Mouse (Mus musculus) CH12.LX (cell line): ENCODE data around the gene Lnx1. TPM values are rescaled to one million over a fixed set of nuclear protein-coding genes. Genes with fewer than 3 reads are reported as not detected.

Experiments used
- DNase-seq: peaks from one replicate; pipeline ENCODE4 v3.0.0-alpha.2; 2013; ENCODE audit errors: extremely low read depth
- H3K27ac ChIP-seq: 2 replicates; pipeline ENCODE4 v1.5.1; 2012; ENCODE audit warnings: low read depth, mild to moderate bottlenecking, control low read depth, moderate library complexity; ENCODE audit not compliant: insufficient read depth
- H3K27me3 ChIP-seq: replicated peaks from 2 replicates; pipeline ENCODE3; 2012; ENCODE audit warnings: inconsistent platforms
- H3K36me3 ChIP-seq, 2 experiments: replicated peaks in 1 of 2; 2 replicates each; pipeline versions ENCODE3 to v1.6.1; 2012; ENCODE audit warnings: inconsistent platforms in 1 of 2, low read length in 1 of 2, mild to moderate bottlenecking in 1 of 2, mixed read lengths in 1 of 2, moderate library complexity in 1 of 2; ENCODE audit not compliant: control insufficient read depth in 1 of 2, insufficient read depth in 1 of 2
- H3K4me1 ChIP-seq, 2 experiments: 2 replicates each; pipeline ENCODE4 v1.6.1; 2012; ENCODE audit warnings: inconsistent platforms in 1 of 2, moderate library complexity in 1 of 2; ENCODE audit not compliant: insufficient read depth in 2 of 2, control insufficient read depth in 1 of 2
- H3K4me2 ChIP-seq: 2 replicates; pipeline ENCODE4 v1.6.1; 2012; ENCODE audit warnings: low read depth, mild to moderate bottlenecking, control low read depth; ENCODE audit not compliant: poor library complexity, insufficient read depth, severe bottlenecking
- H3K4me3 ChIP-seq, 3 experiments: fragments of 150-350 bp in 1 of 3; sonication (generic) in 1 of 3; replicated peaks in 1 of 3; 2 replicates each; pipeline versions ENCODE3 to v1.5.1; 2011 to 2012; ENCODE audit warnings: low read depth in 2 of 3, low read length in 2 of 3, mild to moderate bottlenecking in 2 of 3, moderate library complexity in 2 of 3, control low read depth in 1 of 3, improper control_type of control experiment in 1 of 3, inconsistent platforms in 1 of 3, mixed read lengths in 1 of 3; ENCODE audit not compliant: poor library complexity in 1 of 3
- H3K79me2 ChIP-seq: replicated peaks from 2 replicates; pipeline ENCODE4 v1.6.1; 2012; ENCODE audit warnings: mild to moderate bottlenecking, moderate library complexity; ENCODE audit not compliant: control insufficient read depth, poor library complexity, insufficient read depth, severe bottlenecking; ENCODE audit errors: extremely low read depth
- H3K9ac ChIP-seq: 2 replicates; pipeline ENCODE4 v1.6.1; 2012; ENCODE audit warnings: low read depth, mild to moderate bottlenecking, control low read depth, moderate library complexity; ENCODE audit not compliant: insufficient read depth
- H3K9me3 ChIP-seq: replicated peaks from 2 replicates; pipeline ENCODE3; 2012; ENCODE audit warnings: low read length, inconsistent platforms, mixed read lengths
- BHLHE40 ChIP-seq: IDR thresholded peaks from 2 replicates; pipeline ENCODE4 v1.6.1; 2011; ENCODE audit warnings: mild to moderate bottlenecking, low read depth, low read length, improper control_type of control experiment
- CHD2 ChIP-seq: IDR thresholded peaks from 2 replicates; pipeline ENCODE4 v1.6.1; 2011; ENCODE audit warnings: low read length, improper control_type of control experiment
- CTCF ChIP-seq, 2 experiments: IDR thresholded peaks in 1 of 2; conservative IDR thresholded peaks in 1 of 2; 2 replicates each; pipeline ENCODE4 v1.5.1; 2011 to 2012; ENCODE audit warnings: low read depth in 2 of 2, low read length in 2 of 2, improper control_type of control experiment in 1 of 2, inconsistent platforms in 1 of 2, mild to moderate bottlenecking in 1 of 2, moderate library complexity in 1 of 2
- ELF1 ChIP-seq: IDR thresholded peaks from 2 replicates; pipeline ENCODE4 v1.6.1; 2014; ENCODE audit warnings: low read depth, mild to moderate bottlenecking, inconsistent platforms, low read length, improper control_type of control experiment
- ETS1 ChIP-seq: conservative IDR thresholded peaks from 2 replicates; pipeline ENCODE4 v1.6.1; 2012; ENCODE audit warnings: low read depth, mild to moderate bottlenecking, inconsistent platforms, low read length, improper control_type of control experiment, moderate library complexity
- GABPA ChIP-seq: IDR thresholded peaks from 2 replicates; pipeline ENCODE4 v1.6.1; 2012; ENCODE audit warnings: low read depth, low read length, improper control_type of control experiment, inconsistent platforms; ENCODE audit not compliant: insufficient replicate concordance
- HCFC1 ChIP-seq: IDR thresholded peaks from 2 replicates; pipeline ENCODE4 v1.6.1; 2012; ENCODE audit warnings: low read depth, mild to moderate bottlenecking, inconsistent platforms, low read length, improper control_type of control experiment
- IRF4 ChIP-seq: IDR thresholded peaks from 2 replicates; pipeline ENCODE4 v1.6.1; 2014; ENCODE audit warnings: low read depth, mild to moderate bottlenecking, inconsistent platforms, low read length, improper control_type of control experiment
- JUN ChIP-seq: IDR thresholded peaks from 2 replicates; pipeline ENCODE4 v1.6.1; 2011; ENCODE audit warnings: low read depth, mild to moderate bottlenecking, low read length, improper control_type of control experiment, moderate library complexity; ENCODE audit not compliant: insufficient read depth
- JUND ChIP-seq: conservative IDR thresholded peaks from 2 replicates; pipeline ENCODE4 v1.6.1; 2011; ENCODE audit warnings: low read depth, low read length, improper control_type of control experiment
- KAT2A ChIP-seq: IDR thresholded peaks from 2 replicates; pipeline ENCODE4 v1.6.1; 2012; ENCODE audit warnings: low read length, improper control_type of control experiment, inconsistent platforms; ENCODE audit not compliant: insufficient replicate concordance
- MAFK ChIP-seq: IDR thresholded peaks from 2 replicates; pipeline ENCODE4 v1.6.1; 2011; ENCODE audit warnings: low read length, improper control_type of control experiment; ENCODE audit not compliant: insufficient replicate concordance
- MAX ChIP-seq: IDR thresholded peaks from 2 replicates; pipeline ENCODE4 v1.6.1; 2011; ENCODE audit warnings: low read length, improper control_type of control experiment
- MAZ ChIP-seq: IDR thresholded peaks from 2 replicates; pipeline ENCODE4 v1.6.1; 2012; ENCODE audit warnings: low read depth, mild to moderate bottlenecking, inconsistent platforms, low read length, improper control_type of control experiment, moderate library complexity
- MXI1 ChIP-seq: IDR thresholded peaks from 2 replicates; pipeline ENCODE4 v1.6.1; 2011; ENCODE audit warnings: mild to moderate bottlenecking, low read depth, low read length, improper control_type of control experiment
- MYC ChIP-seq: IDR thresholded peaks from 2 replicates; pipeline ENCODE4 v1.6.1; 2011; ENCODE audit warnings: low read depth, mild to moderate bottlenecking, improper control_type of control experiment, low read length
- NELFE ChIP-seq: IDR thresholded peaks from 2 replicates; pipeline ENCODE4 v1.6.1; 2011; ENCODE audit warnings: low read depth, low read length, improper control_type of control experiment
- PAX5 ChIP-seq: IDR thresholded peaks from 2 replicates; pipeline ENCODE4 v1.6.1; 2012; ENCODE audit warnings: low read length, inconsistent platforms, mixed read lengths
- POLR2A ChIP-seq: IDR thresholded peaks from 2 replicates; pipeline ENCODE4 v1.6.1; 2011; ENCODE audit warnings: low read depth, mild to moderate bottlenecking, improper control_type of control experiment, low read length
- POLR2AphosphoS2 ChIP-seq: IDR thresholded peaks from 2 replicates; pipeline ENCODE4 v1.6.1; 2011; ENCODE audit warnings: low read depth, low read length, improper control_type of control experiment
- RAD21 ChIP-seq: IDR thresholded peaks from 2 replicates; pipeline ENCODE4 v1.6.1; 2011; ENCODE audit warnings: low read depth, mild to moderate bottlenecking, low read length, improper control_type of control experiment, moderate library complexity
- SIN3A ChIP-seq: IDR thresholded peaks from 2 replicates; pipeline ENCODE4 v1.6.1; 2012; ENCODE audit warnings: low read length, improper control_type of control experiment, inconsistent platforms
- SMC3 ChIP-seq: IDR thresholded peaks from 2 replicates; pipeline ENCODE4 v1.6.1; 2011; ENCODE audit warnings: low read depth, low read length, improper control_type of control experiment
- USF1 ChIP-seq: IDR thresholded peaks from 2 replicates; pipeline ENCODE4 v1.6.1; 2014; ENCODE audit warnings: low read depth, mild to moderate bottlenecking, inconsistent platforms, low read length, improper control_type of control experiment
- USF2 ChIP-seq: conservative IDR thresholded peaks from 2 replicates; pipeline ENCODE4 v1.6.1; 2011; ENCODE audit warnings: low read depth, low read length, improper control_type of control experiment
- ZC3H11A ChIP-seq: IDR thresholded peaks from 2 replicates; pipeline ENCODE4 v1.6.1; 2012; ENCODE audit warnings: low read depth, mild to moderate bottlenecking, inconsistent platforms, low read length, improper control_type of control experiment
- ZMIZ1 ChIP-seq: IDR thresholded peaks from 2 replicates; pipeline ENCODE4 v1.6.1; 2012; ENCODE audit warnings: low read depth, mild to moderate bottlenecking, inconsistent platforms, low read length, improper control_type of control experiment
- ZNF384 ChIP-seq: IDR thresholded peaks from 2 replicates; pipeline ENCODE4 v1.6.1; 2012; ENCODE audit warnings: low read depth, low read length, improper control_type of control experiment, inconsistent platforms
- dilution Hi-C: fragments of 300-500 bp; cut with MboI; formaldehyde crosslinking; loops from 2 replicates; pipeline ENCODE4 v1.14.3; 2020; ENCODE audit warnings: low sequenced_read_pairs; ENCODE audit not compliant: extremely low pct_unique_long_range_greater_than_20kb, extremely low pct_ligation_motif_present
- in situ Hi-C: fragments of 300-500 bp; cut with MboI; formaldehyde crosslinking; loops from 3 replicates; pipeline ENCODE4 v1.14.3; 2019; ENCODE audit warnings: low sequenced_read_pairs, low pct_ligation_motif_present, low pct_unique_long_range_greater_than_20kb, mixed read lengths
- polyA plus RNA-seq: library from polyadenylated mRNA; unstranded; fragments of >175 nt; gene quantifications from 2 replicates; pipeline ENCODE4 v1.2.1, GENCODE M21; 2012; ENCODE audit warnings: low read depth; ENCODE audit not compliant: insufficient read length
- total RNA-seq, 2 experiments: library from RNA; depleted of rRNA; stranded (reverse); fragments of 300-350 nt in 1 of 2; fragments of >200 nt in 1 of 2; gene quantifications; 2 replicates each; pipeline ENCODE4 v1.2.3; 2012 to 2014

Gene Lnx1
- total and polyA plus RNA-seq, 3 experiments, result 0.08 to 0.26 (median 0.16) TPM

DNA sequence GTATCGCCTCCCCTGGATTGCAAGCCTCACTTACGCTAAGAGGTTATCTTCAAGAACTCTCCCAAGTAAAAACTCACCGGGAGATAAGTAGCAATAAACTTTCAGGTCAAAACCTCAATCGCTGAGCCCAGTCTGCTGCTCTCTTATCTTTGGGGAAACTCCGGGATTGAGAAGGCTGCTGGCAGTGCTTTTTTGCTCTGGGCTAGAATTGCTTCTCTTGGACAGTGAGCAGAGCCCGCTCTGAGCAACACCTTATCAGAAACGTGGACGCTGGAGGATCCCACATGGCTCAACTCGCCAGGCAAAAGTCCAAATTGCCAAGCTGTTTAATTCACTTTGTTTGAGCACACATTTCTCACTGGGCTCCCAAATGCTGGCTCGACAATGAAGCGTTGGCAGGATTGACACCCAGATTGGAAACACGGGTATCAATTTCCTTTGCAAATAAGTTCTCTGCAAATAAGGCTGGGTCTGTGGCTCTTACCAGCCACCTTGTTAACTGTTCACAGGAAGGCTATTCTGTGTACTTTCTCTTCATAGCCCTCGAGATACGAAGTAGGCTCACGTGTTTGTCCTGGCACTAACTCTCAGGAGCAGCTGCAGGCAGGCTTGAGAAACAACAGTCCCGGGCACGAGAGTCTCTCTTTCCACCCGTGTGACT lies 89.1 kb downstream of the Lnx1 start:
- no peak for TF ChIP-seq MYC
- TF ChIP-seq ZMIZ1, result no peak
- TF ChIP-seq NELFE, result no peak
- TF ChIP-seq MAX, result no peak
- TF ChIP-seq RAD21, result no peak
- no peak for TF ChIP-seq SMC3
- no peak for TF ChIP-seq SIN3A
- TF ChIP-seq ETS1, result no peak
- TF ChIP-seq GABPA, result no peak
- no peak for TF ChIP-seq PAX5
- TF ChIP-seq ZC3H11A, result no peak
- no peak for TF ChIP-seq MAZ
- TF ChIP-seq, all 38 proteins: peak for 0

DNA sequence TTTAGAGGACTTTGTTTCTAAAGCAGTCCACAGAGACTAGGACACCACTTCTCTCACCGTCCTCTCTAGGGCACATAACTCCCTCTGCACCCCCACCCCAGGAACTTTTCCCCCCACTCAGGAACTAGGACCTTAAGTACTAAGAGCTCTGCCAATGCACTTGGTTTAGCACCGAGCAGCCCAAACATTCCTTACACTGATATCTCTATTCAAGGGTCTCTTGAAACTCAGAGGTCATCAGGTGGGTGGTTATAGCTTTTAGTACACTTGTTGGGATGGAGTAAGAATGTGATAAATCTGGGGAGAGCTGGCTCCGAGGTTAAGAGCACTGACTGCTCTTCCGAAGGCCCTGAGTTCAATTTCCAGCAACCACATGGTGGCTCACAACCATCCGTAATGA lies 90.0 kb downstream of the Lnx1 start:
- Histone ChIP-seq H3K9me3 (peaks cover 3% of the 10 kb centered on the region), H3K9ac (no peak overlapping the region), H3K4me2 (no peak overlapping the region), H3K4me1 (no peaks in the 10 kb centered on the region), H3K79me2 (no peaks in the 10 kb centered on the region), H3K4me3 (no peak overlapping the region), H3K27ac (no peak overlapping the region), H3K27me3 (no peaks in the 10 kb centered on the region), H3K36me3 (no peaks in the 10 kb centered on the region)
- in situ Hi-C loops (no loop called here), dilution Hi-C loops (no loop called here)
- TF ChIP-seq MAFK (no peak), JUN (no peak), USF2 (no peak), JUND (no peak), IRF4 (no peak), ZMIZ1 (no peak), ZNF384 (no peak), CHD2 (no peak), CTCF (conservative IDR thresholded peaks at IDR 0.05 in 1 of 2, IDR thresholded peaks at IDR 0.05 in 1 of 2; ENCODE audit: low read depth in 2 of 2, low read length in 2 of 2) (no peak), KAT2A (no peak), POLR2A (no peak), USF1 (no peak), SIN3A (no peak), MXI1 (no peak), NELFE (no peak), ELF1 (no peak), POLR2AphosphoS2 (no peak), SMC3 (no peak), BHLHE40 (no peak), HCFC1 (no peak)
- no peak for DNase-seq

More for the DNA sequence above, 89.1 kb downstream of the Lnx1 start:
- Histone ChIP-seq H3K27me3 (no peaks in the 10 kb centered on the region), H3K79me2 (no peaks in the 10 kb centered on the region), H3K4me2 (peak overlapping the region; percentile 62), H3K9ac (no peak overlapping the region), H3K9me3 (peaks cover 3% of the 10 kb centered on the region), H3K27ac (no peak overlapping the region), H3K4me3 (no peak overlapping the region), H3K4me1 (no peaks in the 10 kb centered on the region), H3K36me3 (no peaks in the 10 kb centered on the region)
- in situ Hi-C loops (no loop called here), dilution Hi-C loops (no loop called here)
- no peak for DNase-seq
